Mouse (Mus musculus): ENCODE results near the gene Slc44a5.

Gene Slc44a5

DNA sequence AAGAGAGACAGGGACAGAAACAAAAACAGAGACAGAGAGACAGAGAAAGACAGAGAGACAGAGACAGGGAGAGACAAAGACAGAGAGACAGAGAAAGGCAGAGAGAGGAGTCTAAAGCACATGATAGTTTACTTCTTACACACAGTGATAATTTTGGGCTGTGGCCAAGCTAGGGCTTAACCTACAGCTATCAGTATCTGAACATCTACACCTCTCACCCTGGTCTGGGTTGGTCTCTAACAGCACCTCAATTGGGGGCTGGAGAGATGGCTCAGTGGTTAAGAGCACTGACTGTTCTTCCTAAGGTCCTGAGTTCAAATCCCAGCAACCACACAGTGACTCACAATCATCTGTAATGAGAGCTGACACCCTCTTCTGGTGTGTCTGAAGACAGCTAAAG, 325.3 kb downstream of the Slc44a5 start:
- DNase-seq (ENCODE audit: low spot score in 2 of 2) = no peak

- DNase-seq (ENCODE audit: low spot score in 2 of 2) = no peak
These were observed 326.8 kb downstream of the Slc44a5 start for GRCm38 (mm10) chr3:154300006-154300405.

DNA sequence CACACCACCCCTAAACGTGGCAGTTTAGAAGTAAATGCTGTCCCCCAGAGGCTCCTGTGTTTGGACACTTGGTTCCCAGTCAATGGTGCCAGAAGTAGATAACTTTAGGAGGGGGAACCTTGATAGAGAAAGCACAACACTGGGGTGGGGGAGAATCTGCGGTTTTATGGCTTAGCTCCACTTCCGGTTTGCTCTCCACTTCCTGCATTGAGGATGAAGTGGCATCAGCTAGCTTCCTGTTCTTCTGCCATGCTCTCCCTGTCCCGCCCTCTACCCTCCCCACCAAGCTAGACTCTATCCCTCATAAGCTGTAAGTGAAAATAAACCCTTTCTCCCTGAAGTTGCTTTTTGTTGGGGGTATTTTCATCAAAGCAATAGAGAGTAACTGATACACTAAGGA, 327.9 kb downstream of the Slc44a5 start:
- DNase-seq (ENCODE audit: low spot score in 2 of 2) = no peak

DNA sequence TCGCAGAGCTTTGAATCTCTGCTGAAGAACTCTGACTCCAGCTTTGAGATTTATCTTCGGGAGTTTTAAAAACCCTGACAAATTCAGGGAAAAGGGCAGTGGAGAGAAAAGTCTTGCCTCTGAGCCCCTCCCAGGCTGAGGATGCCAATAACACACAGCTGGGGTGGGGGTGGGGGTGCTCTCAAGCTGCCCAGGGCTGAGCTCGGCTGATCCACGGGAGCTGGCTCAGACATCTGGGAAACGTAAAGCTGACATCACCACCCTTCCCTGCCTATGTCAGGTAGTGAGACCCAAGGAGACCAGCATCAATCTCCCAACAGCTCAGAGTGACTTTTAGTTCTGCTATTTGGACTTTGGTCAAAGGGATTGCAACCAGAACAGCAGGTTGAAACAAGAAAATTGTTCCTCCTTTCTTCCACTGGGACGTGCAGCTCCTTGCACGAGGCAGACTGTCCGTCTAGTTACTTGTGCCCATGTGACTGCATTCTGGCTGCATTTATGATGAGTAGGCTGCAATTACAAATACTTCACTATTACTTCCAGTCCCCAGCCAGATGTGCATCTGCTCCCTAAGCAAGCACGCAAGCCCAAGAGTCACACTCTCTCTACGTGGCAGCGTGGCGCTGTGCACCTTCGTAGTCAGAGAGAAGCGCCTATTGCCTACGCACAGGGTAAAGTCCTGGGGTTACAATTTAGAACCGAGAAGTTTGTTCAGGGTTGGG, 332.1 kb downstream of the Slc44a5 start:
- DNase-seq (ENCODE audit: low spot score in 2 of 2) = no peak

DNA sequence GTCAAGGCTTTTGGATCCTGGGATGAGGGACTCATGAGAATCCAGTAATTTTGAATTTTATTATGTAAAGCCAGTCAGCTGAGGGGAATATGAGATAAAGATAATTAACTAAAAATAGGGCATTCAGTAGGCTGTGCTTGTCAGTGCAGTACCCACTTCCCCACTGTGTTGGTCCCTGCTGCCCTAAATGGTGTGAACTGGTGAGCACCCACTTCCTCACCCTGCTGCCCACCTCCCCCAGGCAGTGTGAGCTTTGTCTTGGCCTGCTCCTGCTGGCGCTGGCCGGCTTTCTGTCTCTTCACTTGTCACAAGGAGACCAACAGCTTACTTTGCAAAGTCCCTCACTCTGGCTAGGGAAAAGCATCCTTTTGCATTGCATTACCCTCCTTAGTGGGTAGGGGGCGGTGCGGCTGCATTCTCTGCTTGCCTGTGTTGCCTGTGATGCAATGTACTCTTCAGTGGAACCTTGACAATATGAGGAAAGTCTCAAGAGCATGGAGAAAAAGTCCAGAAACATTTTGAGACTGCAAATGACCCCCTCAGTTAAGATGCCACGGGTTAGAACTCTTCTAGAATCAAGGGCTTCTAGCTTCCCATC, 344.5 kb downstream of the Slc44a5 start:
- DNase-seq (ENCODE audit: low spot score in 2 of 2) = no peak
